Mouse (Mus musculus) kidney, embryonic 14.5 days (tissue): Measurements from ENCODE around the gene Ptbp3. TPM values are rescaled to one million over a fixed set of nuclear protein-coding genes. Genes with fewer than 3 reads are reported as not detected.

Source experiments
- ATAC-seq: fragments of 200-750 bp; cut with Nextera tagmentation; 2 replicates; pipeline ENCODE4 v1.8.0; 2017; ENCODE audit warnings: moderate number of reproducible peaks, mild to moderate bottlenecking, moderate TSS enrichment, moderate library complexity; ENCODE audit not compliant: low FRiP score, low TSS enrichment
- H3K27ac ChIP-seq: fragments of 300-500 bp; sonication (generic); 2 replicates; pipeline ENCODE4 v1.5.1; 2014; ENCODE audit warnings: low read depth, mild to moderate bottlenecking, low read length, moderate library complexity, mixed read lengths
- H3K27me3 ChIP-seq: fragments of 300-500 bp; sonication (generic); 2 replicates; pipeline ENCODE4 v1.6.1; 2014; ENCODE audit warnings: mild to moderate bottlenecking, low read length; ENCODE audit not compliant: control insufficient read depth, insufficient read depth
- H3K36me3 ChIP-seq: fragments of 300-500 bp; sonication (generic); 2 replicates; pipeline ENCODE4 v1.6.1; 2014; ENCODE audit warnings: low read length, mixed read lengths; ENCODE audit not compliant: control insufficient read depth, insufficient read depth
- H3K4me1 ChIP-seq: fragments of 300-500 bp; sonication (generic); 2 replicates; pipeline ENCODE4 v1.6.1; 2014; ENCODE audit warnings: low read length, mixed read lengths; ENCODE audit not compliant: control insufficient read depth, insufficient read depth
- H3K4me2 ChIP-seq: fragments of 300-500 bp; sonication (generic); replicated peaks from 2 replicates; pipeline ENCODE4 v1.6.1; 2014; ENCODE audit warnings: low read depth, mild to moderate bottlenecking, low read length
- H3K4me3 ChIP-seq: fragments of 300-500 bp; sonication (generic); 2 replicates; pipeline ENCODE4 v1.5.1; 2014; ENCODE audit warnings: mild to moderate bottlenecking, low read length
- H3K9ac ChIP-seq: fragments of 300-500 bp; sonication (generic); 2 replicates; pipeline ENCODE4 v1.6.1; 2014; ENCODE audit warnings: low read depth, mild to moderate bottlenecking, low read length, moderate library complexity
- H3K9me3 ChIP-seq: fragments of 300-500 bp; sonication (generic); 2 replicates; pipeline ENCODE4 v1.6.1; 2016; ENCODE audit warnings: low read length; ENCODE audit not compliant: control insufficient read depth
- WGBS: fragments of 180-500 bp; shearing (Covaris S2); extraction: QIAGEN DNeasy Blood & Tissue Kit; methylation state at CpG from one replicate; pipeline ENCODE4 v1.1.7; 2014; 5-methylcytosine and 5-hydroxymethylcytosine counted together
- polyA plus RNA-seq: library from polyadenylated mRNA; unstranded; fragments of >200 nt; fragmentation: Nextera tagmentation; extraction: Ambion mirVana; gene quantifications from 2 replicates; pipeline ENCODE4 v1.2.1, GENCODE M21; 2014

The Ptbp3 gene
- polyA plus RNA-seq, 1 experiment from 2014 or later: 86.1 TPM

DNA sequence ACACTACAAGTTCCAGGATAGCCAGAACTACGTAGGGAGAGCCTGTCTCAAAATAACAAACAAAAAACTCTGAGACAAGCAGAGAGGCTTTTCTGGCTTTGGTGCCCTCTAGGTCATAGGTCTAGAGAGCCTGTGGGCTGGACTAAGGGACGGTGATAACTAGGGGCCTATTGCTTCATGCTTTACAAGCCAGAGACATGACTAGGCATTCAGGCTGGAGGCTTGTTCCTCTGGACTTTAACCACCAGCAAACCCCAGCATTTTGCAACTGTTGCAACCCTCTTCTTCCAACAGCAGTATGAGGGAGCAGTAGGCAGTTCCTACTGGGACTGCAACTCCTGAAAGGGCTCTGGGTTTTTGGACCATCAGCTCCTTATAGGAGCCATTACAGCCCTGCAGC, 109.2 kb downstream of the Ptbp3 start:
- peaks cover 6% of the 10 kb centered on the region; the same call in 1 of the 2 replicates for H3K4me1 ChIP-seq
- no peak overlapping the region for H3K9ac ChIP-seq
- H3K4me2 ChIP-seq: no peak overlapping the region
- no peaks in the 10 kb centered on the region for H3K9me3 ChIP-seq
- H3K27me3 ChIP-seq: 0 out of 2 replicates have a peak, but pooled peaks cover 3% of the 10 kb centered on the region
- no peaks in the 10 kb centered on the region for H3K36me3 ChIP-seq
- ATAC-seq: no peak
- H3K27ac ChIP-seq: no peak overlapping the region
- 55% methylated on average over 2 of the region's 2 CpGs for WGBS
- H3K4me3 ChIP-seq: no peak overlapping the region

GRCm38 (mm10) chr4:59439041-59439440, 110.1 kb downstream of the Ptbp3 start:
- no peak for ATAC-seq
- H3K36me3 ChIP-seq: no peaks in the 10 kb centered on the region
- H3K27ac ChIP-seq: peak overlapping the region; percentile 80; the same call in 1 of the 2 replicates
- no peaks in the 10 kb centered on the region for H3K9me3 ChIP-seq
- H3K9ac ChIP-seq: no peak overlapping the region; the same call in 1 of the 2 replicates
- H3K27me3 ChIP-seq: 0 out of 2 replicates have a peak, but pooled peaks cover 3% of the 10 kb centered on the region
- 31% methylated on average over 5 of the region's 5 CpGs for WGBS
- peaks cover 6% of the 10 kb centered on the region; the same call in 1 of the 2 replicates for H3K4me1 ChIP-seq
- H3K4me3 ChIP-seq: peak overlapping the region; percentile 68; the same call in 1 of the 2 replicates
- H3K4me2 ChIP-seq: no peak overlapping the region; the same call in 1 of the 2 replicates

DNA sequence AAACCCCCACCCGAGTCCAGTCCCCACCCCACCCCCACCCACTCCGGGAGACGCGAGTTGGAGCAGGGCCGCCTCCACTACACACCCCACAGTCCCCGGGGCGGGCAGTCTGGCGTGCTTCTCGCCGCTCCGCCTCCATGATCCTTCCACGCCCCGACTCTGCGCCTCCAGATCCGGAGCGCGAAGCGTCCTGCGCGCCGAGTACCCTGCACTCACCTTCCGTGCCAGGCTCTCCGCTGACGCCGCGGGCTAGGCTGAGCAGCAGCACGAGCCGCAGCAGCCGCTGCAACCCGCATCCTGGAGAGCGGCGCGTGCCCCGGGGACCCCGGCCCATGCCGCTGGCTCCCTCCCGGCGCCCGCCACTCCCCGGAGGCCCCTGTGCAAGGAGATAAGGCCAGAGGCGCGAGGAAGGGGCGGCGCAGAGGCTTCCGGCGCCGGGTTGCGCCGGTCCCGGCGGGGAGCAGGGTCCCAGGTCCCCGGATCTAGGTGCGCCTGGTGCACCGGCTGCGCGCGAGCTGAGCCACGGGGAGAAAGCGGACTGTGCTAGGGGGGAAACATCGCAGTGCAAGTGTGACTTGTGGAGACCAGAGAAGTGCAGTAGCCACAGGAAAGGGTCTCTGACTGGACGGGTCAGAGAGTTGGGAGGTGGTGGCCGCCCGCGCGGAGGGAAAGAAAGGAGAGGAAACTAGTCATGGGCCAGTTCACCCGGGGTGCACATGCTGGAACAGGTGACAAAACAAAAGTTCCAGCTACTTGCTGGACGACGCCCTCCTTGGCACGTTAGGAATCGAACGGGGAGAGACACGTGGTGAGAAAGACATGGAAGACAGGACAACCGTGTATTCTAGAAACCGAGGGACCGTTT, 110.9 kb downstream of the Ptbp3 start, which contains the start of gene Susd1:
TSS of gene Susd1 (minus strand) at position 644 of the 865 bp plus-strand sequence.
- under 1% methylated on average over 75 of the region's 75 CpGs for WGBS
- Histone ChIP-seq H3K4me1 (peaks cover 6% of the 10 kb centered on the region; the same call in 1 of the 2 replicates), H3K4me2 (peak within 1 kb of the TSS; percentile 100), H3K9me3 (no peaks in the 10 kb centered on the region), H3K27me3 (0 out of 2 replicates have a peak, but pooled peaks cover 3% of the 10 kb centered on the region), H3K36me3 (no peaks in the 10 kb centered on the region), H3K4me3 (peak within 1 kb of the TSS; percentile 68), H3K9ac (peak within 1 kb of the TSS; percentile 83), H3K27ac (peak within 1 kb of the TSS; percentile 80)
- ATAC-seq: peak; percentile 88

DNA sequence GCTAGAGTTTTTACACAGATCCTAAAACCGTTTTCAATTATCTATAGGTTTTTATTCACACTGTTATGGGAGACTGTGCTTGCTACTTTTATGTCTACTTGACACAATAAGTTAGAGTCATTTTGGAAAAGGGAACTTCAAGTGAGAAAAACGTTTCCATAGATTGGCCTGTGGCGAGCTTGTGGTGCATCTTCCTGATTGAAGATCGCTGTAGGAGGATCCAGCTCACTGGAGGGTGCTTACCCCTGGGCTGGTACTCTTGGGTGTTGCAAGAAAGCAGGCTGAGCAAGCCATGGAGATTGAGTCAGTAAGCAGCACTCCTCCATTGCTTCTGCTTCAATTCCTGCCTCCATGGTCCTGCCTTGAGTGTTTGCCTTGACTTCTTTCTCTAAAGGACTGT, 113.2 kb downstream of the Ptbp3 start:
- Histone ChIP-seq H3K4me3 (no peak overlapping the region), H3K4me1 (peaks cover 6% of the 10 kb centered on the region; the same call in 1 of the 2 replicates), H3K4me2 (no peak overlapping the region), H3K9ac (no peak overlapping the region), H3K36me3 (no peaks in the 10 kb centered on the region), H3K9me3 (no peaks in the 10 kb centered on the region), H3K27ac (no peak overlapping the region), H3K27me3 (0 out of 2 replicates have a peak, but pooled peaks cover 3% of the 10 kb centered on the region)
- WGBS: 88% methylated on average over 4 of the region's 4 CpGs
- ATAC-seq: no peak

GRCm38 (mm10) chr4:59434039-59434438, 115.1 kb downstream of the Ptbp3 start:
- Histone ChIP-seq H3K4me3 (no peak overlapping the region), H3K4me2 (no peak overlapping the region), H3K9ac (no peak overlapping the region), H3K4me1 (peaks cover 6% of the 10 kb centered on the region; the same call in 1 of the 2 replicates), H3K27me3 (0 out of 2 replicates have a peak, but pooled peaks cover 3% of the 10 kb centered on the region), H3K27ac (no peak overlapping the region; the same call in 1 of the 2 replicates), H3K36me3 (no peaks in the 10 kb centered on the region), H3K9me3 (no peaks in the 10 kb centered on the region)
- ATAC-seq: no peak
- 68% methylated on average over 3 of the region's 3 CpGs for WGBS

- no peaks in the 10 kb centered on the region for H3K36me3 ChIP-seq
- 77% methylated on average over 6 of the region's 6 CpGs for WGBS
- H3K4me3 ChIP-seq: no peak overlapping the region
- H3K27me3 ChIP-seq: no peaks in the 10 kb centered on the region
- no peaks in the 10 kb centered on the region for H3K9me3 ChIP-seq
- ATAC-seq: no peak
- no peak overlapping the region for H3K27ac ChIP-seq
- no peaks in the 10 kb centered on the region for H3K4me1 ChIP-seq
- H3K4me2 ChIP-seq: no peak overlapping the region
- H3K9ac ChIP-seq: no peak overlapping the region
Observed at GRCm38 (mm10) chr4:59429128-59429527, 120.0 kb downstream of the Ptbp3 start.

DNA sequence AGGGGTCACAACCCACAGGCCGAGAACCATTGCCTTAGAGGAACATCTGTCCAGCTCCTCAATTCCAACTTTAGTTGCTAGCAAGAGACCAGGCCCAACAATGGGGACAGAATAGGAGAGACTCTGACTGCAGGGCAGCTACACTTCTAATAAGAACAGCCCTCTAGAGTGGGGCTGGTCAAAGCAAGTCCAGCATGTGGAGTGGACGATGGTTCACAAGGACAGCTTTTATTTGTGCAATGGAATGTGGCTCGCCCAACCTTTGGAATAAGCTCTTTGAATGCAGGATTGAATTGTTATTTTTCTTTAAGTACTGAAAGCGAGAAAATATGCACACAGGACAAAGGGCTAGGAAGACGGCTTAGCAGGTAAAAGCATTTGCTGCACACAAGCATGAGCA, 122.7 kb downstream of the Ptbp3 start:
- Histone ChIP-seq H3K9ac (no peak overlapping the region), H3K36me3 (no peaks in the 10 kb centered on the region), H3K9me3 (no peaks in the 10 kb centered on the region), H3K4me1 (no peaks in the 10 kb centered on the region), H3K27ac (no peak overlapping the region), H3K4me3 (no peak overlapping the region), H3K4me2 (no peak overlapping the region), H3K27me3 (no peaks in the 10 kb centered on the region)
- 83% methylated on average over 5 of the region's 5 CpGs for WGBS
- no peak for ATAC-seq

DNA sequence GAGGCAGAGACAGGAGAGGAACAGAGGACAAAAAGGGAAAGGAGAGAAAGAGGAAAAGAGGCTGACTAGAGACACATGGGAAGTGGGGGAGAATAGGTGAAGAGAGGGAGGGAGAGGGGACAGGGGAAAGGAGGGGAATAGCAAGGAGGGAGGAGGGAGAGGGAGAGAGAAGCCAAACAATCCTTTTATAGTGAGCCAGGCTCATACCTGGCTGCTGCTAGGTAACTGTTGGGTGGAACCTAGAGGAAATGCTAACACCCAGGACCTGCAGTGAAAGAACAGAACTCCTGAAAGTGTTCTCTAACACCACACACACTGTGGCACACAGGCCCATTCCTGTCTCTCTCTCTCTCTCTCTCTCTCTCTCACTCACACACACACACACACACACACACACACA, 126.4 kb downstream of the Ptbp3 start:
- no peak overlapping the region; the same call in 1 of the 2 replicates for H3K27ac ChIP-seq
- H3K4me2 ChIP-seq: no peak overlapping the region
- no peaks in the 10 kb centered on the region for H3K9me3 ChIP-seq
- no peaks in the 10 kb centered on the region for H3K4me1 ChIP-seq
- no peak overlapping the region for H3K9ac ChIP-seq
- no peak overlapping the region for H3K4me3 ChIP-seq
- H3K27me3 ChIP-seq: no peaks in the 10 kb centered on the region
- H3K36me3 ChIP-seq: no peaks in the 10 kb centered on the region
- ATAC-seq: no peak
